Mouse (Mus musculus): ENCODE measurements around the gene Hipk4.

- no peak for TF ChIP-seq FLI1 (IDR thresholded peaks at IDR 0.05; ENCODE audit: low read length)
- no peak for TF ChIP-seq GATA1 (IDR thresholded peaks at IDR 0.05; ENCODE audit: borderline replicate concordance, low read length)
Measured at GRCm38 (mm10) chr7:27543851-27544250, 20.8 kb downstream of the Hipk4 start.

All from megakaryocyte, embryonic 14.5 days (primary cell).